Mouse (Mus musculus): ENCODE measurements around the gene 2010111I01Rik. TPM values are rescaled to one million over a fixed set of nuclear protein-coding genes. Genes with fewer than 3 reads are reported as not detected.
A peak's percentile ranks its signal among the peaks of the same experiment; 100 is the strongest.

2010111I01Rik gene
- total and polyA plus RNA-seq, 3 experiments, result 84.6 to 101 (median 91.0) TPM

GRCm38 (mm10) chr13:63154851-63155571 lies 190.3 kb downstream of the 2010111I01Rik start:
- TF ChIP-seq POLR2A (IDR thresholded peaks at IDR 0.05; ENCODE audit: insufficient read depth, low read depth, low read length) (no peak), CTCF (IDR thresholded peaks at IDR 0.05) (no peak), EP300 (IDR thresholded peaks at IDR 0.05; ENCODE audit: insufficient read depth, low read depth, low read length) (no peak)
- 58% methylated on average over 7 of the region's 7 CpGs for WGBS

GRCm38 (mm10) chr13:63156264-63156663 lies 191.6 kb downstream of the 2010111I01Rik start:
- TF ChIP-seq CTCF (IDR thresholded peaks at IDR 0.05) (no peak), POLR2A (IDR thresholded peaks at IDR 0.05; ENCODE audit: insufficient read depth, low read depth, low read length) (no peak), EP300 (IDR thresholded peaks at IDR 0.05; ENCODE audit: insufficient read depth, low read depth, low read length) (no peak)
- H3K27ac ChIP-seq, result no peak overlapping the region
- WGBS, result 94% methylated on average over 10 of the region's 10 CpGs

More at GRCm38 (mm10) chr13:63154851-63155571, 190.3 kb downstream of the 2010111I01Rik start:
- no peak overlapping the region for H3K4me3 ChIP-seq
- H3K27ac ChIP-seq, result no peak overlapping the region; the same call in 1 of the 2 replicates
- no peak overlapping the region for H3K9ac ChIP-seq (ENCODE audit: low read depth, low read length)
- DNase-seq, result peak in 1 of 2 experiments; percentile 26
- intact Hi-C loops (cut with DNase I), result no loop called here
- peaks cover 24% of the 10 kb centered on the region for H3K4me1 ChIP-seq (ENCODE audit: control insufficient read depth, insufficient read depth, low read length)
- H3K79me2 ChIP-seq (replicated peaks; ENCODE audit: control insufficient read depth, insufficient read depth, low read length), result no peaks in the 10 kb centered on the region
- H3K27me3 ChIP-seq (ENCODE audit: control insufficient read depth, insufficient read depth, low read length), result no peaks in the 10 kb centered on the region
- no peaks in the 10 kb centered on the region for H3K36me3 ChIP-seq (ENCODE audit: control insufficient read depth, insufficient read depth, low read length)

GRCm38 (mm10) chr13:63170282-63171073 lies 205.8 kb downstream of the 2010111I01Rik start:
- no peak overlapping the region for H3K4me3 ChIP-seq
- no peak for TF ChIP-seq EP300 (IDR thresholded peaks at IDR 0.05; ENCODE audit: insufficient read depth, low read depth, low read length)
- no peak for TF ChIP-seq CTCF (IDR thresholded peaks at IDR 0.05)
- no peak for TF ChIP-seq POLR2A (IDR thresholded peaks at IDR 0.05; ENCODE audit: insufficient read depth, low read depth, low read length)
- no peak overlapping the region for H3K9ac ChIP-seq (ENCODE audit: low read depth, low read length)
- no peak overlapping the region for H3K27ac ChIP-seq
- intact Hi-C loops (cut with DNase I), result no loop called here
- no peaks in the 10 kb centered on the region for H3K27me3 ChIP-seq (ENCODE audit: control insufficient read depth, insufficient read depth, low read length)
- WGBS, result 82% methylated on average over 11 of the region's 11 CpGs
- H3K79me2 ChIP-seq (replicated peaks; ENCODE audit: control insufficient read depth, insufficient read depth, low read length), result no peaks in the 10 kb centered on the region
- no peaks in the 10 kb centered on the region for H3K36me3 ChIP-seq (ENCODE audit: control insufficient read depth, insufficient read depth, low read length)
- H3K4me1 ChIP-seq (ENCODE audit: control insufficient read depth, insufficient read depth, low read length), result no peaks in the 10 kb centered on the region
- no peak for DNase-seq

More at GRCm38 (mm10) chr13:63156264-63156663, 191.6 kb downstream of the 2010111I01Rik start:
- H3K79me2 ChIP-seq (replicated peaks; ENCODE audit: control insufficient read depth, insufficient read depth, low read length), result no peaks in the 10 kb centered on the region
- no peak for DNase-seq
- peaks cover 19% of the 10 kb centered on the region for H3K4me1 ChIP-seq (ENCODE audit: control insufficient read depth, insufficient read depth, low read length)
- no peak overlapping the region for H3K4me3 ChIP-seq
- no peaks in the 10 kb centered on the region for H3K36me3 ChIP-seq (ENCODE audit: control insufficient read depth, insufficient read depth, low read length)
- no peaks in the 10 kb centered on the region for H3K27me3 ChIP-seq (ENCODE audit: control insufficient read depth, insufficient read depth, low read length)
- H3K9ac ChIP-seq (ENCODE audit: low read depth, low read length), result no peak overlapping the region
- intact Hi-C loops (cut with DNase I), result no loop called here

GRCm38 (mm10) chr13:63171347-63172096 lies 206.8 kb downstream of the 2010111I01Rik start:
- DNase-seq, result no peak
- no peak overlapping the region for H3K27ac ChIP-seq
- peaks cover 2% of the 10 kb centered on the region for H3K4me1 ChIP-seq (ENCODE audit: control insufficient read depth, insufficient read depth, low read length)
- no peaks in the 10 kb centered on the region for H3K36me3 ChIP-seq (ENCODE audit: control insufficient read depth, insufficient read depth, low read length)
- H3K4me3 ChIP-seq, result no peak overlapping the region
- intact Hi-C loops (cut with DNase I), result no loop called here
- no peak overlapping the region for H3K9ac ChIP-seq (ENCODE audit: low read depth, low read length)
- H3K79me2 ChIP-seq (replicated peaks; ENCODE audit: control insufficient read depth, insufficient read depth, low read length), result no peaks in the 10 kb centered on the region
- no peaks in the 10 kb centered on the region for H3K27me3 ChIP-seq (ENCODE audit: control insufficient read depth, insufficient read depth, low read length)
- TF ChIP-seq POLR2A (IDR thresholded peaks at IDR 0.05; ENCODE audit: insufficient read depth, low read depth, low read length) (no peak), CTCF (IDR thresholded peaks at IDR 0.05) (no peak), EP300 (IDR thresholded peaks at IDR 0.05; ENCODE audit: insufficient read depth, low read depth, low read length) (no peak)
- 79% methylated on average over 13 of the region's 13 CpGs for WGBS

- 89% methylated on average over 3 of the region's 3 CpGs for WGBS
- Histone ChIP-seq H3K4me3 (no peak overlapping the region), H3K27ac (no peak overlapping the region), H3K79me2 (replicated peaks; ENCODE audit: control insufficient read depth, insufficient read depth, low read length) (no peaks in the 10 kb centered on the region), H3K9ac (ENCODE audit: low read depth, low read length) (no peak overlapping the region), H3K36me3 (ENCODE audit: control insufficient read depth, insufficient read depth, low read length) (no peaks in the 10 kb centered on the region), H3K4me1 (ENCODE audit: control insufficient read depth, insufficient read depth, low read length) (peaks cover 2% of the 10 kb centered on the region), H3K27me3 (ENCODE audit: control insufficient read depth, insufficient read depth, low read length) (no peaks in the 10 kb centered on the region)
- DNase-seq, result no peak
- TF ChIP-seq EP300 (IDR thresholded peaks at IDR 0.05; ENCODE audit: insufficient read depth, low read depth, low read length) (no peak), POLR2A (IDR thresholded peaks at IDR 0.05; ENCODE audit: insufficient read depth, low read depth, low read length) (no peak), CTCF (IDR thresholded peaks at IDR 0.05) (no peak)
- intact Hi-C loops (cut with DNase I), result no loop called here
Measured at GRCm38 (mm10) chr13:63172097-63172445, 207.4 kb downstream of the 2010111I01Rik start.

Measured in heart, adult 2 months (tissue).